Mouse (Mus musculus): ENCODE measurements around the gene Polq.
"Not testable (repeated sequence)": the region's sequence is repeated elsewhere in the genome, so short reads cannot be mapped to it uniquely, and the experiment has no call there.

Polq gene

GRCm38 (mm10) chr16:37094169-37094833 lies 82.7 kb downstream of the Polq start:
- no peak for DNase-seq (ENCODE audit: low read depth, low spot score)

GRCm38 (mm10) chr16:37108763-37109162 lies 97.2 kb downstream of the Polq start:
- DNase-seq (ENCODE audit: low read depth, low spot score), result no peak

GRCm38 (mm10) chr16:37109285-37109684 lies 97.7 kb downstream of the Polq start:
- DNase-seq (ENCODE audit: low read depth, low spot score), result peak; percentile 54

- not testable (repeated sequence) for DNase-seq (ENCODE audit: low read depth, low spot score)
Observed at GRCm38 (mm10) chr16:37125190-37125589, 113.6 kb downstream of the Polq start.

Measured in brain, embryonic 18.5 days (tissue).